Mouse (Mus musculus): ENCODE results near the gene Supt6. TPM values are rescaled to one million over a fixed set of nuclear protein-coding genes. Genes with fewer than 3 reads are reported as not detected.

The Supt6 gene
- polyA plus RNA-seq, 2 experiments: 7.4 to 8.4 TPM

GRCm38 (mm10) chr11:78202372-78202771, 43.4 kb downstream of the Supt6 start:
- no peaks in the 10 kb centered on the region for H3K9me3 ChIP-seq (ENCODE audit: control insufficient read depth, low read length)
- DNase-seq (ENCODE audit: low read depth in 3 of 3, low spot score in 3 of 3) (no peak), ATAC-seq (ENCODE audit: insufficient read depth) (no peak)
- no peaks in the 10 kb centered on the region for H3K4me1 ChIP-seq (replicated peaks; ENCODE audit: control insufficient read depth in 2 of 2, insufficient read depth in 2 of 2, low read length in 1 of 2)
- no peak overlapping the region for H3K27ac ChIP-seq
- no peak for TF ChIP-seq EP300 (IDR thresholded peaks at IDR 0.05; ENCODE audit: low read depth)
- H3K4me2 ChIP-seq (ENCODE audit: low read depth): no peak overlapping the region
- no peaks in the 10 kb centered on the region for H3K27me3 ChIP-seq (ENCODE audit: control insufficient read depth, insufficient read depth, low read length)
- H3K36me3 ChIP-seq (replicated peaks; ENCODE audit: control insufficient read depth, insufficient read depth, low read depth): peaks cover 11% of the 10 kb centered on the region
- WGBS (ENCODE audit: insufficient replicate concordance): 64% methylated on average over 3 of the region's 3 CpGs
- no peak overlapping the region for H3K9ac ChIP-seq (replicated peaks)
- H3K4me3 ChIP-seq (ENCODE audit: insufficient read depth in 1 of 2, low read depth in 2 of 2, low read length in 2 of 2): no peak overlapping the region

GRCm38 (mm10) chr11:78195101-78195863, 50.5 kb downstream of the Supt6 start:
- Histone ChIP-seq H3K27ac (no peak overlapping the region), H3K36me3 (replicated peaks; ENCODE audit: control insufficient read depth, insufficient read depth, low read depth) (no peaks in the 10 kb centered on the region), H3K4me1 (replicated peaks; ENCODE audit: control insufficient read depth in 2 of 2, insufficient read depth in 2 of 2, low read length in 1 of 2) (peaks cover 0 to 3% of the 10 kb centered on the region in 2 experiments; a peak in 2 of 4 replicates), H3K4me2 (ENCODE audit: low read depth) (peak overlapping the region; percentile 75), H3K4me3 (ENCODE audit: insufficient read depth in 1 of 2, low read depth in 2 of 2, low read length in 2 of 2) (peak overlapping the region; percentile 56 to 88), H3K27me3 (ENCODE audit: control insufficient read depth, insufficient read depth, low read length) (peaks cover 12% of the 10 kb centered on the region), H3K9ac (replicated peaks) (no peak overlapping the region), H3K9me3 (ENCODE audit: control insufficient read depth, low read length) (no peaks in the 10 kb centered on the region)
- ATAC-seq (ENCODE audit: insufficient read depth): no peak
- no peak for TF ChIP-seq CTCF (IDR thresholded peaks at IDR 0.05; ENCODE audit: low read depth)
- DNase-seq (ENCODE audit: low read depth in 3 of 3, low spot score in 3 of 3): no peak
- WGBS (ENCODE audit: insufficient replicate concordance): 59% methylated on average over 23 of the region's 23 CpGs

- Histone ChIP-seq H3K27me3 (ENCODE audit: control insufficient read depth, insufficient read depth, low read length) (peaks cover 19% of the 10 kb centered on the region), H3K4me3 (ENCODE audit: insufficient read depth in 1 of 2, low read depth in 2 of 2, low read length in 2 of 2) (peak overlapping the region; percentile 56 to 88), H3K9ac (replicated peaks) (peak overlapping the region; percentile 23; the same call in 1 of the 2 replicates), H3K4me1 (replicated peaks; ENCODE audit: control insufficient read depth in 2 of 2, insufficient read depth in 2 of 2, low read length in 1 of 2) (peaks cover 0 to 3% of the 10 kb centered on the region in 2 experiments; a peak in 2 of 4 replicates), H3K4me2 (ENCODE audit: low read depth) (peak overlapping the region; percentile 75), H3K9me3 (ENCODE audit: control insufficient read depth, low read length) (no peaks in the 10 kb centered on the region), H3K36me3 (replicated peaks; ENCODE audit: control insufficient read depth, insufficient read depth, low read depth) (no peaks in the 10 kb centered on the region), H3K27ac (no peak overlapping the region)
- peak in 2 of 3 experiments; percentile 60 to 67 for DNase-seq (ENCODE audit: low read depth in 3 of 3, low spot score in 3 of 3)
- peak; percentile 82 for ATAC-seq (ENCODE audit: insufficient read depth)
- no peak for TF ChIP-seq EP300 (IDR thresholded peaks at IDR 0.05; ENCODE audit: low read depth)
- 1% methylated on average over 30 of the region's 30 CpGs for WGBS (ENCODE audit: insufficient replicate concordance)
Measured at GRCm38 (mm10) chr11:78194411-78195100, 51.2 kb downstream of the Supt6 start.

GRCm38 (mm10) chr11:78193113-78193512, 52.7 kb downstream of the Supt6 start, which contains the start of gene Proca1:
Gene Proca1, plus strand, starts transcription at chr11:78193392.
- Histone ChIP-seq H3K4me1 (replicated peaks; ENCODE audit: control insufficient read depth in 2 of 2, insufficient read depth in 2 of 2, low read length in 1 of 2) (peaks cover 0 to 3% of the 10 kb centered on the region in 2 experiments; a peak in 2 of 4 replicates), H3K4me3 (ENCODE audit: insufficient read depth in 1 of 2, low read depth in 2 of 2, low read length in 2 of 2) (no peak within 1 kb of the TSS), H3K27ac (no peak within 1 kb of the TSS), H3K9ac (replicated peaks) (no peak within 1 kb of the TSS), H3K9me3 (ENCODE audit: control insufficient read depth, low read length) (no peaks in the 10 kb centered on the region), H3K36me3 (replicated peaks; ENCODE audit: control insufficient read depth, insufficient read depth, low read depth) (no peaks in the 10 kb centered on the region), H3K4me2 (ENCODE audit: low read depth) (peak within 1 kb of the TSS; percentile 75), H3K27me3 (ENCODE audit: control insufficient read depth, insufficient read depth, low read length) (peaks cover 33% of the 10 kb centered on the region)
- DNase-seq (ENCODE audit: low read depth in 3 of 3, low spot score in 3 of 3) (no peak), ATAC-seq (ENCODE audit: insufficient read depth) (no peak)
- TF ChIP-seq EP300 (IDR thresholded peaks at IDR 0.05; ENCODE audit: low read depth) (no peak), CTCF (IDR thresholded peaks at IDR 0.05; ENCODE audit: low read depth) (no peak)
- 77% methylated on average over 1 of the region's 1 CpGs for WGBS (ENCODE audit: insufficient replicate concordance)

GRCm38 (mm10) chr11:78190041-78190440, 55.7 kb downstream of the Supt6 start:
- Histone ChIP-seq H3K27ac (no peak overlapping the region), H3K9ac (replicated peaks) (no peak overlapping the region), H3K27me3 (ENCODE audit: control insufficient read depth, insufficient read depth, low read length) (peaks cover 49% of the 10 kb centered on the region), H3K4me1 (replicated peaks; ENCODE audit: control insufficient read depth in 2 of 2, insufficient read depth in 2 of 2, low read length in 1 of 2) (peaks cover 0 to 2% of the 10 kb centered on the region in 2 experiments; a peak in 2 of 4 replicates), H3K36me3 (replicated peaks; ENCODE audit: control insufficient read depth, insufficient read depth, low read depth) (no peaks in the 10 kb centered on the region), H3K4me3 (ENCODE audit: insufficient read depth in 1 of 2, low read depth in 2 of 2, low read length in 2 of 2) (no peak overlapping the region), H3K4me2 (ENCODE audit: low read depth) (no peak overlapping the region; the same call in 1 of the 2 replicates), H3K9me3 (ENCODE audit: control insufficient read depth, low read length) (no peaks in the 10 kb centered on the region)
- no peak for DNase-seq (ENCODE audit: low read depth in 3 of 3, low spot score in 3 of 3)
- TF ChIP-seq CTCF (IDR thresholded peaks at IDR 0.05; ENCODE audit: low read depth) (no peak), EP300 (IDR thresholded peaks at IDR 0.05; ENCODE audit: low read depth) (no peak)
- 59% methylated on average over 6 of the region's 6 CpGs for WGBS (ENCODE audit: insufficient replicate concordance)
- no peak for ATAC-seq (ENCODE audit: insufficient read depth)

All from liver, embryonic 14.5 days (tissue).